Mouse (Mus musculus) forebrain, embryonic 15.5 days (tissue): ENCODE data around the gene Gm49711. TPM values are rescaled to one million over a fixed set of nuclear protein-coding genes. Genes with fewer than 3 reads are reported as not detected.
"Not testable (repeated sequence)": the region's sequence is repeated elsewhere in the genome, so short reads cannot be mapped to it uniquely, and the experiment has no call there.

Source experiments
- ATAC-seq: fragments of 200-750 bp; cut with Nextera tagmentation; replicated peaks from 2 replicates; pipeline ENCODE4 v1.8.0; 2017; ENCODE audit warnings: mild to moderate bottlenecking, moderate TSS enrichment, moderate library complexity
- H3K27ac ChIP-seq: fragments of 300-500 bp; sonication (generic); replicated peaks from 2 replicates; pipeline ENCODE4 v1.5.1; 2015; ENCODE audit warnings: mild to moderate bottlenecking, inconsistent platforms
- H3K27me3 ChIP-seq: fragments of 300-500 bp; sonication (generic); 2 replicates; pipeline ENCODE4 v1.6.1; 2015; ENCODE audit warnings: inconsistent platforms
- H3K36me3 ChIP-seq: fragments of 300-500 bp; sonication (generic); 2 replicates; pipeline ENCODE4 v1.6.1; 2015; ENCODE audit warnings: mild to moderate bottlenecking, inconsistent platforms
- H3K4me1 ChIP-seq: fragments of 300-500 bp; sonication (generic); 2 replicates; pipeline ENCODE4 v1.6.1; 2015; ENCODE audit warnings: inconsistent platforms
- H3K4me2 ChIP-seq: fragments of 300-500 bp; sonication (generic); replicated peaks from 2 replicates; pipeline ENCODE4 v1.6.1; 2015; ENCODE audit warnings: mild to moderate bottlenecking, inconsistent platforms
- H3K4me3 ChIP-seq: fragments of 300-500 bp; sonication (generic); 2 replicates; pipeline ENCODE4 v1.5.1; 2015; ENCODE audit warnings: mild to moderate bottlenecking, inconsistent platforms
- H3K9ac ChIP-seq: fragments of 300-500 bp; sonication (generic); replicated peaks from 2 replicates; pipeline ENCODE4 v1.6.1; 2015; ENCODE audit warnings: mild to moderate bottlenecking, inconsistent platforms
- H3K9me3 ChIP-seq: fragments of 300-500 bp; sonication (generic); 2 replicates; pipeline ENCODE4 v1.6.1; 2016; ENCODE audit warnings: inconsistent platforms
- WGBS: fragments of 180-500 bp; shearing (Covaris S2); methylation state at CpG from one replicate; pipeline ENCODE4 v1.1.7; 2015; ENCODE audit warnings: mixed read lengths; 5-methylcytosine and 5-hydroxymethylcytosine counted together
- polyA plus RNA-seq: library from polyadenylated mRNA; unstranded; fragments of >200 nt; fragmentation: Nextera tagmentation; extraction: Ambion mirVana; gene quantifications from 2 replicates; pipeline ENCODE4 v1.2.1, GENCODE M21; 2015

Gene Gm49711
- polyA plus RNA-seq, 1 experiment from 2014 or later = 0.42 TPM

GRCm38 (mm10) chr16:92210316-92210715, 152.2 kb downstream of the Gm49711 start:
- not testable (repeated sequence) for H3K36me3 ChIP-seq, H3K9ac ChIP-seq, H3K4me3 ChIP-seq, H3K27ac ChIP-seq, H3K4me2 ChIP-seq, H3K27me3 ChIP-seq, H3K9me3 ChIP-seq, H3K4me1 ChIP-seq, ATAC-seq
- 77% methylated on average over 5 of the region's 5 CpGs for WGBS

- not testable (repeated sequence) for H3K4me1 ChIP-seq, H3K36me3 ChIP-seq, H3K4me2 ChIP-seq, H3K4me3 ChIP-seq, ATAC-seq, H3K9ac ChIP-seq, H3K27me3 ChIP-seq, H3K9me3 ChIP-seq, H3K27ac ChIP-seq
- 68% methylated on average over 1 of the region's 1 CpGs for WGBS
Observed at GRCm38 (mm10) chr16:92213911-92214310, 155.8 kb downstream of the Gm49711 start.

DNA sequence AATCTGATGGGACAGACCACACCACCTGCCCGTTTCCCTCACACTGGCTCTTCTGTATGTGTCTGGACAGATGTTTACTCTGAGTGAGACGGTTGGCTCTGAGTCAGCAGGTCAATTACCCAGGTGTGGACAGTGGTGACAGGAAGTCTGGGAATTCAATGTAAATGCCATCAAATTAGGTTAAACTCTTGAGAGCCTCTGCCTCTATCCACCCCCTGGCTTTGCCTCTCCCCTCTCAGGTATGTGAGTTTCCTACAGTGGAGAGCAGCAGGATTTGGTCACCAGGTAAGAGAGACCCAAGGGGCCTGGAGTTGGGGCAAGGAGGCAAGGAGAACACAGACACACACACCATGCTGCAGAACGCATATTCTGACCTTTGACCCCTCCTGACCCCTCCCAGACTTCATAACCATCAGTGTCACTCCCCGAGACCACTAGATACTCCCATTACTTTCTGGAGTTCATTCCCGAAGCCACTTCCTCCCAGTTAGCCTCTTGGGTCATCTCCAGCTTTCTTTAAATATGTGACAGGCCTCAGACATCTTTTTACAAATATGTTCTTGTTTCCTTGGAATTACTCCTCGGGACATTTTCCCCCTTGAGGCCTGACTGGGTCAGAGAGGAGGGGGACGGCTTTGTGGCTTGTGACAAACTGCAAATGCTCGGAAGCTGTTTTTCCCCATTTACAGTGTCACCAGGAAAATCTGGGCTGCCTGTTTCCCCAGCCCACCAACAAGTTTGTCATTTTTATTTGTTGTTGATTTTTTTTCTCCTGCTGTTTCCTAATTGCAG, 157.7 kb downstream of the Gm49711 start:
- Histone ChIP-seq H3K4me2 (no peak overlapping the region), H3K4me1 (no peaks in the 10 kb centered on the region), H3K36me3 (no peaks in the 10 kb centered on the region), H3K9ac (no peak overlapping the region), H3K4me3 (no peak overlapping the region), H3K9me3 (no peaks in the 10 kb centered on the region), H3K27ac (no peak overlapping the region), H3K27me3 (no peaks in the 10 kb centered on the region)
- ATAC-seq = no peak
- 73% methylated on average over 8 of the region's 8 CpGs for WGBS

- Histone ChIP-seq H3K27me3 (no peaks in the 10 kb centered on the region), H3K4me1 (no peaks in the 10 kb centered on the region), H3K36me3 (no peaks in the 10 kb centered on the region), H3K9ac (no peak overlapping the region), H3K27ac (no peak overlapping the region), H3K9me3 (no peaks in the 10 kb centered on the region), H3K4me2 (no peak overlapping the region), H3K4me3 (no peak overlapping the region)
- WGBS = 87% methylated on average over 11 of the region's 11 CpGs
- no peak for ATAC-seq
Observed at GRCm38 (mm10) chr16:92220754-92221153, 162.6 kb downstream of the Gm49711 start.

GRCm38 (mm10) chr16:92228332-92228919, 170.3 kb downstream of the Gm49711 start:
- 82% methylated on average over 7 of the region's 7 CpGs for WGBS
- H3K4me3 ChIP-seq = no peak overlapping the region
- H3K27me3 ChIP-seq = no peaks in the 10 kb centered on the region
- H3K27ac ChIP-seq = no peak overlapping the region
- H3K36me3 ChIP-seq = no peaks in the 10 kb centered on the region
- no peaks in the 10 kb centered on the region for H3K9me3 ChIP-seq
- H3K9ac ChIP-seq = no peak overlapping the region
- no peaks in the 10 kb centered on the region for H3K4me1 ChIP-seq
- no peak overlapping the region for H3K4me2 ChIP-seq
- ATAC-seq = no peak

GRCm38 (mm10) chr16:92230476-92230931, 172.4 kb downstream of the Gm49711 start:
- Histone ChIP-seq H3K4me1 (no peaks in the 10 kb centered on the region), H3K4me3 (no peak overlapping the region), H3K4me2 (no peak overlapping the region), H3K9me3 (no peaks in the 10 kb centered on the region), H3K27ac (no peak overlapping the region), H3K27me3 (no peaks in the 10 kb centered on the region), H3K9ac (no peak overlapping the region), H3K36me3 (no peaks in the 10 kb centered on the region)
- 78% methylated on average over 6 of the region's 6 CpGs for WGBS
- no peak for ATAC-seq

DNA sequence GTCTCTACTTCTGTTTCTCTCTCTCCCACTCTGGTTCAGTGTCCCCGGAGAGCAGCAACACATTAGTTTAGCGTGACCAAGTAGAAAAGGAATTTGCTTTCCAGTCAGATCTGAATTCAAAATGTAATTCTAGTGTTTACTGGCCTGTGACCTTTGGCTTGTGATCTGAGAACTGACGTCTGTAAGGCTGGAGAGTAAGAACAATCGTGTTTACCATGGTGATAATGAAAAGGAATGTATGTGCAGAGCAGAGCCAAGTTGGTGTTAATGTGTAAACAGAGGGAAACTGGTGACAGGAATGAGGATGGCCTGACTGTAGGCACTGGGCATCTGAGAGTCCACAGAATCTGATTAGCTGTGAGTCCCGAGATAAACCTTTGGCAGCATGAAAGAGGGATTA, 176.4 kb downstream of the Gm49711 start:
- H3K27ac ChIP-seq = no peak overlapping the region
- no peaks in the 10 kb centered on the region for H3K27me3 ChIP-seq
- H3K4me3 ChIP-seq = no peak overlapping the region
- WGBS = 50% methylated on average over 5 of the region's 5 CpGs
- no peaks in the 10 kb centered on the region for H3K9me3 ChIP-seq
- ATAC-seq = no peak
- no peaks in the 10 kb centered on the region for H3K36me3 ChIP-seq
- H3K4me2 ChIP-seq = no peak overlapping the region
- no peaks in the 10 kb centered on the region for H3K4me1 ChIP-seq
- H3K9ac ChIP-seq = no peak overlapping the region

DNA sequence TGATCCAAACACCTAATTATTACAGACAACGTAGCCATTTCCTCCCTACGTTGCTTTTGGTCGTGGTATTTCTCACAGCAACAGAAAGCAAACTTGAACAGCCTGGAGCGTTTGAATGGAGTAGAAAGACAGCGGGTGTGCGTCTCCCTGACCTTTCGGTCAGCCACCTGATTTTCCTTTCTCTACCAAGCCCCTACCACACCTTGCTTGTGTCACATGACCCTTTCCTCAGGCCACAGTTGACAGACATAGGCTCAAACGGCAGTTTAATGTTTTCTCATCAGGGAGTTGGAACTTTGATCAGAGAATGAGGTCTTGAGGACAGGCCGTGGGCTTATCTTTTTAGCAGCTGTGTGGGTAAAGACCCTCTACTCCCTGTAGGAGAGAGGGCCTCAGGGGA, 177.1 kb downstream of the Gm49711 start:
- ATAC-seq = no peak
- Histone ChIP-seq H3K36me3 (no peaks in the 10 kb centered on the region), H3K27ac (no peak overlapping the region), H3K4me2 (no peak overlapping the region), H3K9ac (no peak overlapping the region), H3K27me3 (no peaks in the 10 kb centered on the region), H3K4me1 (no peaks in the 10 kb centered on the region), H3K9me3 (no peaks in the 10 kb centered on the region), H3K4me3 (no peak overlapping the region)
- WGBS = 79% methylated on average over 9 of the region's 9 CpGs

Other genes starting within 250 kb of the Gm49711 start
- gene Mrps6, start within 50 bp of the Gm49711 start, polyA plus RNA-seq = 142 and 153 TPM in 2 replicates
- gene Slc5a3, start within 50 bp of the Gm49711 start, polyA plus RNA-seq = 10.8 and 12.4 TPM in 2 replicates
- 11.5 and 23.2 TPM in 2 replicates for gene Kcne2, start 234.1 kb downstream of the Gm49711 start, polyA plus RNA-seq
- 92.6 and 107 TPM in 2 replicates for gene Smim11, start 243.0 kb downstream of the Gm49711 start, polyA plus RNA-seq